Mouse (Mus musculus) ES-E14 (cell line): ENCODE measurements around the gene Dclk1. TPM values are rescaled to one million over a fixed set of nuclear protein-coding genes. Genes with fewer than 3 reads are reported as not detected.

ENCODE experiments used
- DNase-seq: peaks from one replicate; pipeline ENCODE4 v3.0.0-alpha.2; 2013; ENCODE audit warnings: low read depth, low spot score
- H3K27ac ChIP-seq: 2 replicates; pipeline ENCODE4 v1.5.1; 2012; ENCODE audit warnings: low read depth, mild to moderate bottlenecking, low read length, moderate library complexity, mixed read lengths; ENCODE audit not compliant: poor library complexity, insufficient read depth, severe bottlenecking
- H3K36me3 ChIP-seq: 2 replicates; pipeline ENCODE4 v1.6.1; 2012; ENCODE audit warnings: mild to moderate bottlenecking, low read length, moderate library complexity, mixed read lengths; ENCODE audit not compliant: control insufficient read depth, poor library complexity, insufficient read depth, severe bottlenecking
- H3K4me1 ChIP-seq, 2 experiments: fragments of 150-350 bp in 1 of 2; sonication (generic) in 1 of 2; 2 replicates each; pipeline ENCODE4 v1.6.1; 2012; ENCODE audit warnings: low read length in 2 of 2, mild to moderate bottlenecking in 1 of 2, mixed read lengths in 1 of 2; ENCODE audit not compliant: control insufficient read depth in 2 of 2, insufficient read depth in 2 of 2, poor library complexity in 1 of 2
- H3K4me3 ChIP-seq, 2 experiments: fragments of 150-350 bp in 1 of 2; sonication (generic) in 1 of 2; 2 replicates each; pipeline ENCODE4 v1.5.1; 2012; ENCODE audit warnings: low read length in 2 of 2, low read depth in 1 of 2, mild to moderate bottlenecking in 1 of 2, mixed read lengths in 1 of 2; ENCODE audit not compliant: insufficient read depth in 1 of 2, poor library complexity in 1 of 2, severe bottlenecking in 1 of 2
- H3K9ac ChIP-seq: 2 replicates; pipeline ENCODE4 v1.6.1; 2012; ENCODE audit warnings: low read depth, mild to moderate bottlenecking, low read length, mixed read lengths; ENCODE audit not compliant: poor library complexity, insufficient read depth, severe bottlenecking
- H3K9me3 ChIP-seq: fragments of 150-350 bp; sonication (generic); 2 replicates; pipeline ENCODE4 v1.6.1; 2012; ENCODE audit warnings: low read depth, mild to moderate bottlenecking, low read length; ENCODE audit not compliant: control insufficient read depth, insufficient read depth
- CHD2 ChIP-seq: IDR thresholded peaks from 2 replicates; pipeline ENCODE4 v1.6.1; 2014; ENCODE audit warnings: mild to moderate bottlenecking, low read depth, low read length, inconsistent platforms
- HCFC1 ChIP-seq: IDR thresholded peaks from 2 replicates; pipeline ENCODE4 v1.6.1; 2012; ENCODE audit warnings: low read length, inconsistent platforms, borderline replicate concordance; ENCODE audit not compliant: insufficient read depth
- MAFK ChIP-seq: IDR thresholded peaks from 2 replicates; pipeline ENCODE4 v1.6.1; 2014; ENCODE audit warnings: mild to moderate bottlenecking, low read depth, low read length, inconsistent platforms; ENCODE audit not compliant: insufficient read depth
- ZC3H11A ChIP-seq: IDR thresholded peaks from 2 replicates; pipeline ENCODE4 v1.6.1; 2012; ENCODE audit warnings: low read depth, mild to moderate bottlenecking, inconsistent platforms, low read length, borderline replicate concordance
- ZNF384 ChIP-seq: IDR thresholded peaks from 2 replicates; pipeline ENCODE4 v1.6.1; 2012; ENCODE audit warnings: low read depth, low read length, inconsistent platforms
- in situ Hi-C, 2 experiments: fragments of 600-800 bp; cut with MboI; formaldehyde crosslinking; loops; one replicate each; pipeline ENCODE4 v1.15.1; 2025; ENCODE audit warnings: low sequenced_read_pairs in 2 of 2, inconsistent platforms in 1 of 2; ENCODE audit not compliant: unreplicated experiment in 2 of 2
- total RNA-seq: library from RNA; depleted of rRNA; stranded (reverse); fragments of 300-350 nt; gene quantifications from 2 replicates; pipeline ENCODE4 v1.2.3, GENCODE M21; 2012

The Dclk1 gene
- total RNA-seq, 1 experiment, result 1.7 TPM

DNA sequence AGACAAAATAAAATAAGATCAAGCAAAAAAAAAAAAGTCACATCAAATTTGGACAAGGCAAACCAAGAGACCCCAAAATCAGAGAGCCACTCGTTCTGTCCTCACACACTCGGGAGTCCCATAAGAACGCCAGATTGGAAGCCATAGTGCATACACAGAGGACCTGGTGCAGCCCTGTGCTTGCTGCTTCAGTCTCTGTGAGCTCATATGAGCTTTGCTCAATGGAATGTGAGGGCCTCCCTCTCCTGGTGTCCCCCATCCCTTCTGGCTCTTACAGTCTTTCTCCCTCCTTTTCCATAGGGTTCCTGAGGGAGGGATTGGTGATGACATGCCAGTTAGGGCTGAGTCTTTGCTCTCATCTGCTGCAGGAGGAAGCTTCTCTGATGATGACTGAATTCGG lies 27.6 kb downstream of the Dclk1 start:
- Histone ChIP-seq H3K36me3 (no peaks in the 10 kb centered on the region), H3K4me1 (no peaks in the 10 kb centered on the region)
- in situ Hi-C loops, result no loop called here

GRCm38 (mm10) chr3:55270345-55270744 lies 28.2 kb downstream of the Dclk1 start:
- Histone ChIP-seq H3K9me3 (no peaks in the 10 kb centered on the region), H3K36me3 (no peaks in the 10 kb centered on the region), H3K9ac (no peak overlapping the region), H3K4me1 (no peaks in the 10 kb centered on the region), H3K4me3 (no peak overlapping the region), H3K27ac (no peak overlapping the region)
- in situ Hi-C loops, result no loop called here
- TF ChIP-seq MAFK, result no peak
- TF ChIP-seq CHD2, result no peak
- TF ChIP-seq ZC3H11A, result no peak
- TF ChIP-seq ZNF384, result no peak
- TF ChIP-seq HCFC1, result no peak
- DNase-seq, result no peak

More for the DNA sequence above, 27.6 kb downstream of the Dclk1 start:
- no peak for TF ChIP-seq CHD2
- Histone ChIP-seq H3K9me3 (no peaks in the 10 kb centered on the region), H3K4me3 (no peak overlapping the region), H3K9ac (no peak overlapping the region), H3K27ac (no peak overlapping the region)
- no peak for DNase-seq

DNA sequence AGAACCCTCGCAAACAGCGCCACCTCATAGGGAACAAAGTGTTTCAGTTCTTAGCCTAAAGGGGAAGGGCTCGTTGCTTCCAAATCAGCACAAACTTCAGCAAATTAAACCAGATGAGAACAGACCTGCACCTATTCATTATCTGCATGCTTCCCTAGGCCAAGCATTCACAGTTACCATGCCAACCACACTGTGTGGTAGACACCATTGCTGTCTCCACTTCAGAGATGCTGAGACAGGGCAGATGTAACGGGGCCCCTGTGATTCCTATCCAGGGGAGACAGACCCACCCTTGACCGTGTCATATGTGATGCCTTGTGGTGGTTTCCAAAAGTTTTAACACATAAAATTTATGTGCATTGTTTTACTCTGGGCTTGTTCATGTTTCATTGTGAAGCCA lies 28.8 kb downstream of the Dclk1 start:
- Histone ChIP-seq H3K9me3 (no peaks in the 10 kb centered on the region), H3K9ac (no peak overlapping the region), H3K36me3 (no peaks in the 10 kb centered on the region), H3K4me3 (no peak overlapping the region), H3K27ac (no peak overlapping the region), H3K4me1 (no peaks in the 10 kb centered on the region)
- DNase-seq, result no peak
- TF ChIP-seq CHD2, result no peak
- no peak for TF ChIP-seq HCFC1
- no peak for TF ChIP-seq ZC3H11A
- TF ChIP-seq ZNF384, result no peak
- TF ChIP-seq MAFK, result no peak
- in situ Hi-C loops, result no loop called here

- Histone ChIP-seq H3K9ac (no peak overlapping the region), H3K36me3 (no peaks in the 10 kb centered on the region), H3K9me3 (no peaks in the 10 kb centered on the region), H3K27ac (no peak overlapping the region), H3K4me3 (no peak overlapping the region), H3K4me1 (no peaks in the 10 kb centered on the region)
- no peak for TF ChIP-seq CHD2
- no peak for TF ChIP-seq ZNF384
- no peak for TF ChIP-seq HCFC1
- TF ChIP-seq ZC3H11A, result no peak
- TF ChIP-seq MAFK, result no peak
- in situ Hi-C loops, result no loop called here
- no peak for DNase-seq
Observed at GRCm38 (mm10) chr3:55272536-55272935, 30.4 kb downstream of the Dclk1 start.

DNA sequence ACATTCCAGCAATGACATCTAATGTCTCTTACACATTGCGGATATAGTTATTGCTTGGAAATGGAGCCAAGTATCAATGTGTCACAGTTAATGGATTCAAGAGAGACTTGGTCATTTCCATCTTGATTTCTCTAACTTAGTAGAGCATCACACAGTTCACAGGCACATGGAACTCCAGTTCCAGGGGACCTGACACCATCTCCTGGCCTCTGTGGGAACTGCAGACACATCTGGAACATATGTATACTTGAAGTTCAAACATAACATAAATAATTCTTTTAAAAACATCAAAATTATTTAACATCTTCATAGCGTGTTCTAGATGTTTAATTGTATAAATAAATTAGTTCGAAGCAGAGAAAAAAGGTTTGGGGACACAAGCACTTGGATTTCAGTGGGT lies 34.3 kb downstream of the Dclk1 start:
- in situ Hi-C loops, result no loop called here
- DNase-seq, result no peak
- no peak overlapping the region for H3K4me3 ChIP-seq
- no peaks in the 10 kb centered on the region for H3K36me3 ChIP-seq
- no peaks in the 10 kb centered on the region for H3K9me3 ChIP-seq
- TF ChIP-seq CHD2 (no peak), ZNF384 (no peak), MAFK (no peak), ZC3H11A (no peak), HCFC1 (no peak)
- no peak overlapping the region for H3K27ac ChIP-seq
- no peak overlapping the region for H3K9ac ChIP-seq
- H3K4me1 ChIP-seq, result peaks cover 0 to 7% of the 10 kb centered on the region in 2 experiments; a peak in 1 of 4 replicates
